Mouse (Mus musculus) left cerebral cortex, adult 2 months (tissue): ENCODE data around the gene Hist1h2af. TPM values are rescaled to one million over a fixed set of nuclear protein-coding genes. Genes with fewer than 3 reads are reported as not detected.
"Not testable (repeated sequence)": the region's sequence is repeated elsewhere in the genome, so short reads cannot be mapped to it uniquely, and the experiment has no call there.

ENCODE experiments used
- DNase-seq, 2 experiments: peaks; one replicate each; pipeline ENCODE4 v3.0.0; 2021 to 2022; ENCODE audit warnings: low spot score in 2 of 2, mixed read lengths in 1 of 2; ENCODE audit errors: extremely low spot score in 1 of 2
- H3K27ac ChIP-seq: fragments of 200-600 bp; 2 replicates; pipeline ENCODE4 v1.8.1; 2022
- H3K4me3 ChIP-seq: fragments of 200-600 bp; 2 replicates; pipeline ENCODE4 v1.8.1; 2022
- CTCF ChIP-seq: fragments of 200-600 bp; IDR thresholded peaks from 2 replicates; pipeline ENCODE4 v1.8.1; 2022; ENCODE audit warnings: antibody characterized with exemption, mild to moderate bottlenecking, moderate library complexity
- intact Hi-C: fragments of 180-260 bp; cut with DNase I; formaldehyde crosslinking; loops from one replicate; pipeline ENCODE4 v1.15.1; 2025
- total RNA-seq, 2 experiments: library from RNA; stranded (reverse); gene quantifications; 2 replicates each; pipeline ENCODE4 v1.2.3; 2021

The Hist1h2af gene
- total RNA-seq, 2 experiments from 2014 or later = 2.4 to 4.4 TPM

- intact Hi-C loops = no loop called here
- no peak for DNase-seq
- TF ChIP-seq CTCF = no peak
- peak overlapping the region; percentile 53 for H3K4me3 ChIP-seq
- peak overlapping the region; percentile 72 for H3K27ac ChIP-seq
Observed at GRCm38 (mm10) chr13:23551931-23552914, 18.5 kb downstream of the Hist1h2af start.

GRCm38 (mm10) chr13:23552962-23553361 lies 19.3 kb downstream of the Hist1h2af start, which contains the start of gene Hist1h1d:
Gene Hist1h1d, plus strand, starts transcription at chr13:23553262.
- Histone ChIP-seq H3K4me3 (no peak within 1 kb of the TSS), H3K27ac (peak within 1 kb of the TSS; percentile 70; the same call in 1 of the 2 replicates)
- DNase-seq = no peak
- no peak for TF ChIP-seq CTCF
- intact Hi-C loops = no loop called here

- Histone ChIP-seq H3K4me3 (peak overlapping the region; percentile 67), H3K27ac (peak overlapping the region; percentile 70)
- intact Hi-C loops = no loop called here
- no peak for DNase-seq
- no peak for TF ChIP-seq CTCF
Observed at GRCm38 (mm10) chr13:23554393-23554792, 20.7 kb downstream of the Hist1h2af start.

- intact Hi-C loops = no loop called here
- peak overlapping the region; percentile 67 for H3K4me3 ChIP-seq
- no peak for TF ChIP-seq CTCF
- peak overlapping the region; percentile 70 for H3K27ac ChIP-seq
- DNase-seq = peak; percentile 71 to 79
Observed at GRCm38 (mm10) chr13:23554925-23555838, 21.5 kb downstream of the Hist1h2af start.

- peak; percentile 50 to 60 for DNase-seq
- Histone ChIP-seq H3K4me3 (peak overlapping the region; percentile 67), H3K27ac (peak overlapping the region; percentile 82)
- intact Hi-C loops = no loop called here
- TF ChIP-seq CTCF = no peak
Observed at GRCm38 (mm10) chr13:23555839-23556416, 22.2 kb downstream of the Hist1h2af start.

GRCm38 (mm10) chr13:23556906-23557305 lies 23.2 kb downstream of the Hist1h2af start:
- TF ChIP-seq CTCF = no peak
- Histone ChIP-seq H3K4me3 (no peak overlapping the region), H3K27ac (no peak overlapping the region; the same call in 1 of the 2 replicates)
- DNase-seq = no peak
- intact Hi-C loops = no loop called here

- intact Hi-C loops, H3K4me3 ChIP-seq, H3K27ac ChIP-seq, DNase-seq: not testable (repeated sequence)
Observed at GRCm38 (mm10) chr13:23560699-23561098, 27.0 kb downstream of the Hist1h2af start.

GRCm38 (mm10) chr13:23561531-23561882 lies 27.8 kb downstream of the Hist1h2af start:
- DNase-seq, intact Hi-C loops: not testable (repeated sequence)
- H3K27ac ChIP-seq = peak overlapping the region; percentile 96
- H3K4me3 ChIP-seq = peak overlapping the region; percentile 71

- intact Hi-C loops = not testable (repeated sequence)
- peak within 1 kb of the TSS; percentile 71 for H3K4me3 ChIP-seq
- peak within 1 kb of the TSS; percentile 96 for H3K27ac ChIP-seq
- peak; percentile 91 to 95 for DNase-seq
Observed at GRCm38 (mm10) chr13:23561883-23562659, 28.4 kb downstream of the Hist1h2af start, which contains the start of gene Hist1h3e. Gene Hist1h3e, minus strand, starts transcription at chr13:23562369.

- no peak for DNase-seq
- peak; percentile 65 for TF ChIP-seq CTCF
- intact Hi-C loops = no loop called here
- peak overlapping the region; percentile 71 for H3K4me3 ChIP-seq
- H3K27ac ChIP-seq = peak overlapping the region; percentile 96
Observed at GRCm38 (mm10) chr13:23562699-23563462, 29.2 kb downstream of the Hist1h2af start.
